ENCODE assay signal across 25 mouse cellular contexts in the genomic region with DNA sequence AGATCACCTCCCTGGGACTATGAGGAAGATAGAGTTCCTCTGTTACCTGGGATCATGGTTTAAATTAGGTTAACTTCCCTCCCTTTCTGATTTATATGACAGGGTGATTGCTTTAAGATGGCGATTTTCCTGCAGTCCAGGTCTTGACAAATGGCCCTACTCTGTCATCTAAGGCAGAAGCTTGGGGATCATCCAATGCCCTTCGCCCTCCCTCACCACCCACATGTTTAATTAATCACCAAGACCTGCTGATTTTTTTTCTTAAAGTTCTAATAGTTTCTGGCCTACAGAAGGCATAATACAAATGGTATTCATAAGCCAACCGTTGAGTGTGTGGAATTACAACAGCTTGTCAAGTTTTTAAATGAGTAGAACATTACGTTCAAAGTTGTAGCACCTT.
"Had no signal": no experiment of that assay in that cellular context is flagged by ENCODE, and none has a peak within 500 bp of the region (broad histone marks: within the 10 kb centered on the region; RNA-seq: fewer than 3 reads in every experiment).

No protein-coding gene starts in this region.

- ATAC-seq: forebrain, embryonic 16.5 days; hindbrain, embryonic 16.5 days; inflammation-experienced regulatory T-cells, adult 6 months; intestine, embryonic 15.5 days; intestine, postnatal 0 days; liver, embryonic 12.5 days had no signal

- DNase-seq: gastrocnemius, adult 2 months; gastrocnemius, postnatal 10 days; gastrocnemius, postnatal 25 days; heart, adult 2 months; heart, postnatal 14 days; heart, postnatal 4 days; kidney, postnatal 4 days had no signal

- H3K27ac ChIP-seq: gastrocnemius, adult 2 months; heart, adult 2 months; heart, embryonic 13.5 days; heart, embryonic 15.5 days; hindbrain, embryonic 10.5 days; hindbrain, embryonic 12.5 days; hindbrain, embryonic 14.5 days; intestine, embryonic 15.5 days; kidney, postnatal 0 days; layer of hippocampus, adult 2 months; left cerebral cortex, adult 2 months; limb, embryonic 13.5 days; limb, embryonic 15.5 days; liver, embryonic 12.5 days; liver, embryonic 14.5 days had no signal

- H3K27me3 ChIP-seq: heart, embryonic 13.5 days; heart, embryonic 15.5 days; hindbrain, embryonic 12.5 days; intestine, embryonic 15.5 days; limb, embryonic 13.5 days; limb, embryonic 15.5 days; liver, embryonic 12.5 days had no signal

- H3K9me3 ChIP-seq: heart, embryonic 15.5 days; intestine, embryonic 15.5 days; limb, embryonic 15.5 days; liver, embryonic 12.5 days had no signal

- H3K4me2 ChIP-seq: heart, embryonic 11.5 days; heart, embryonic 13.5 days; heart, embryonic 15.5 days; hindbrain, embryonic 12.5 days; hindbrain, embryonic 14.5 days; intestine, embryonic 15.5 days; limb, embryonic 13.5 days; limb, embryonic 15.5 days; liver, embryonic 12.5 days had no signal

- H3K9ac ChIP-seq: heart, embryonic 13.5 days; heart, embryonic 15.5 days; hindbrain, embryonic 12.5 days; hindbrain, embryonic 14.5 days; intestine, embryonic 15.5 days; limb, embryonic 13.5 days; limb, embryonic 15.5 days; liver, embryonic 12.5 days; liver, embryonic 14.5 days had no signal

- H3K36me3 ChIP-seq: heart, embryonic 13.5 days; heart, embryonic 15.5 days; hindbrain, embryonic 10.5 days; hindbrain, embryonic 12.5 days; intestine, embryonic 15.5 days; limb, embryonic 13.5 days; limb, embryonic 15.5 days; liver, embryonic 12.5 days had no signal

- H3K4me3 ChIP-seq: gastrocnemius, adult 2 months; heart, adult 2 months; heart, embryonic 13.5 days; heart, embryonic 15.5 days; hindbrain, embryonic 10.5 days; hindbrain, embryonic 12.5 days; intestine, embryonic 15.5 days; layer of hippocampus, adult 2 months; left cerebral cortex, adult 2 months; limb, embryonic 13.5 days; limb, embryonic 15.5 days; liver, embryonic 12.5 days had no signal

- H3K4me1 ChIP-seq: heart, embryonic 13.5 days; heart, embryonic 15.5 days; hindbrain, embryonic 10.5 days; hindbrain, embryonic 12.5 days; intestine, embryonic 15.5 days; limb, embryonic 13.5 days; limb, embryonic 15.5 days; liver, embryonic 12.5 days had no signal
